Comparison of ENCODE assay signal across 11 mouse cellular contexts in the genomic region with DNA sequence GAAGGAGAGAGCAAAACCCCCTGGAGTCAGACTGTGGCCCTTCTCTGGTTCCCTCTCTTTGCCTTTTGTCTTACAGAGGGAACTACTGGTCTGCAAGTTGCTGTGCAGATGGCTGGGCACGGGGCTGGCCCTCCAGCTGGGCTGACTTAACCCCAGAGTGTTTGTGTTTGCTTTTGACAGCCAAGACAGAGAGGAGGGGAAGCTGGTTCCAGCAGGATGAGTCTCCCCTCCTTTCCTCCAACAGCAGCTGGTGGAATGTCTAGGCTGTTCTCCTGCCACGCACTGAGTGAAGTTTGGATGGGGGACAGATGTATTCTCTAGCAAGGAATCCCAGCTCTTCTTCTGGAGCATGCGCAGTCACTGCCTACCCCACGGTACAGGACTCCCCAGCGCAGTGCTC. TPM values are rescaled to one million over a fixed set of nuclear protein-coding genes. Genes with fewer than 3 reads are reported as not detected.
A peak's percentile ranks its signal among the peaks of the same experiment; 100 is the strongest.
DNase-seq lines count a peak whose midpoint lies in the region; ATAC-seq and TF ChIP-seq lines count a peak whose summit lies in the region.
"Had no signal": no experiment of that assay in that cellular context is flagged by ENCODE, and none has a peak within 500 bp of the region (broad histone marks: within the 10 kb centered on the region; RNA-seq: fewer than 3 reads in every experiment).

No protein-coding gene starts in this region.

- peak; percentile 85 for ATAC-seq in intestine, embryonic 14.5 days (replicated peaks; ENCODE audit: low FRiP score, low TSS enrichment, low read depth)
- no peak; the same call in 1 of the 2 replicates for ATAC-seq in intestine, postnatal 0 days
- ATAC-seq in embryonic facial prominence, embryonic 12.5 days (ENCODE audit: insufficient number of reproducible peaks, insufficient read depth, low FRiP score, low TSS enrichment): peak; percentile 71; the same call in 1 of the 2 replicates
- no peak for ATAC-seq in megakaryocyte, adult 5-6 weeks (ENCODE audit: poor library complexity, severe bottlenecking)
- ATAC-seq: activated CD4-positive, CD25-positive, alpha-beta regulatory T cell, adult 4 months had no signal

- peak; percentile 72 for DNase-seq in intestine, embryonic 14.5 days (ENCODE audit: low spot score)
- peak; percentile 74 for DNase-seq in embryo, embryonic 10 days (ENCODE audit: low spot score)
- DNase-seq in lung, postnatal 14 days: peak; percentile 56
- no peak for DNase-seq in ovary, postnatal 10 days (ENCODE audit: low spot score)
- DNase-seq: layer of hippocampus, adult 9-11 months; right cerebral cortex, postnatal 14 days had no signal

- no peaks in the 10 kb centered on the region for H3K36me3 ChIP-seq in intestine, embryonic 14.5 days (ENCODE audit: control insufficient read depth, insufficient read depth, low read length)
- no peaks in the 10 kb centered on the region for H3K36me3 ChIP-seq in intestine, postnatal 0 days (ENCODE audit: control insufficient read depth, insufficient read depth)
- H3K36me3 ChIP-seq in embryonic facial prominence, embryonic 12.5 days: no peaks in the 10 kb centered on the region

- H3K9ac ChIP-seq in intestine, embryonic 14.5 days (ENCODE audit: low read length): no peak overlapping the region
- no peak overlapping the region for H3K9ac ChIP-seq in intestine, postnatal 0 days (ENCODE audit: low read depth, low read length)
- no peak overlapping the region for H3K9ac ChIP-seq in embryonic facial prominence, embryonic 12.5 days
- H3K9ac ChIP-seq: liver, embryonic 14.5 days had no signal

- H3K27ac ChIP-seq in intestine, embryonic 14.5 days (ENCODE audit: low read depth): peak overlapping the region; percentile 58
- no peak overlapping the region for H3K27ac ChIP-seq in intestine, postnatal 0 days (ENCODE audit: low read depth, low read length)
- peak overlapping the region; percentile 77; the same call in 1 of the 2 replicates for H3K27ac ChIP-seq in embryonic facial prominence, embryonic 12.5 days
- H3K27ac ChIP-seq: liver, embryonic 14.5 days had no signal

- WGBS in intestine, embryonic 14.5 days: 27% methylated on average over 5 of the region's 5 CpGs
- WGBS in intestine, postnatal 0 days: 37% methylated on average over 5 of the region's 5 CpGs
- WGBS in embryonic facial prominence, embryonic 12.5 days: 46% methylated on average over 5 of the region's 5 CpGs

- H3K27me3 ChIP-seq in intestine, embryonic 14.5 days (replicated peaks; ENCODE audit: control insufficient read depth, insufficient read depth, low read length): no peaks in the 10 kb centered on the region
- H3K27me3 ChIP-seq in intestine, postnatal 0 days (replicated peaks; ENCODE audit: control insufficient read depth, insufficient read depth, low read length): no peaks in the 10 kb centered on the region
- H3K27me3 ChIP-seq in embryonic facial prominence, embryonic 12.5 days: no peaks in the 10 kb centered on the region

- TF ChIP-seq CTCF in intestine, postnatal 0 days (IDR thresholded peaks at IDR 0.05; ENCODE audit: low read depth): no peak

- no peak overlapping the region for H3K4me2 ChIP-seq in intestine, embryonic 14.5 days (ENCODE audit: low read length)
- no peak overlapping the region for H3K4me2 ChIP-seq in intestine, postnatal 0 days (replicated peaks; ENCODE audit: low read depth)
- H3K4me2 ChIP-seq in embryonic facial prominence, embryonic 12.5 days (replicated peaks): no peak overlapping the region

- H3K9me3 ChIP-seq in intestine, embryonic 14.5 days (ENCODE audit: control insufficient read depth, low read length): no peaks in the 10 kb centered on the region
- H3K9me3 ChIP-seq in intestine, postnatal 0 days (ENCODE audit: control insufficient read depth): no peaks in the 10 kb centered on the region
- H3K9me3 ChIP-seq in embryonic facial prominence, embryonic 12.5 days: no peaks in the 10 kb centered on the region

- H3K4me3 ChIP-seq in intestine, embryonic 14.5 days (ENCODE audit: low read depth, low read length): no peak overlapping the region
- no peak overlapping the region for H3K4me3 ChIP-seq in intestine, postnatal 0 days (ENCODE audit: low read depth, low read length)
- H3K4me3 ChIP-seq in embryonic facial prominence, embryonic 12.5 days: no peak overlapping the region

- peaks cover 14% of the 10 kb centered on the region; the same call in 1 of the 2 replicates for H3K4me1 ChIP-seq in intestine, embryonic 14.5 days (replicated peaks; ENCODE audit: control insufficient read depth, insufficient read depth, low read length)
- H3K4me1 ChIP-seq in intestine, postnatal 0 days (replicated peaks; ENCODE audit: control insufficient read depth, insufficient read depth, low read length): no peaks in the 10 kb centered on the region
- H3K4me1 ChIP-seq in embryonic facial prominence, embryonic 12.5 days: peaks cover 29% of the 10 kb centered on the region

RNA-seq across cellular contexts. Expression of gene Zfhx3, which starts 56.5 kb away (rescaled TPM):
- 15.7 and 16.4 TPM in 2 replicates for polyA plus RNA-seq in intestine, embryonic 14.5 days (2014; fragmentation: Nextera tagmentation; extraction: Ambion mirVana)
- polyA plus RNA-seq in intestine, postnatal 0 days (2015; fragmentation: Nextera tagmentation; extraction: Ambion mirVana): 2.4 and 3.3 TPM in 2 replicates
- 38.5 and 43.1 TPM in 2 replicates for polyA plus RNA-seq in embryonic facial prominence, embryonic 12.5 days (2016; fragmentation: Nextera tagmentation; extraction: Ambion mirVana)
- 10.4 and 10.9 TPM in 2 replicates for total RNA-seq in megakaryocyte, adult 5-6 weeks (2015)
- total RNA-seq in megakaryocyte, adult 5-6 weeks (2017): 2.1 and 3.3 TPM in 2 replicates

Comparison
In these comparisons a context has a peak if more than half of its experiments do, and no peak if none do; other contexts are left out.
1. ATAC-seq: peak in intestine, embryonic 14.5 days (single experiment) and embryonic facial prominence, embryonic 12.5 days (single experiment); none in intestine, postnatal 0 days (single experiment) and megakaryocyte, adult 5-6 weeks (single experiment).